Mouse (Mus musculus) left cerebral cortex, postnatal 4 days (tissue): ENCODE data around the gene Gtpbp4. TPM values are rescaled to one million over a fixed set of nuclear protein-coding genes. Genes with fewer than 3 reads are reported as not detected.

ENCODE experiments used
- microRNA-seq: library from miRNA; unstranded; fragments of <30 nt; microRNA quantifications from one replicate; pipeline ENCODE4 v1.2.0, GENCODE M21; 2022
- total RNA-seq, 2 experiments: library from RNA; stranded (reverse); gene quantifications; 2 replicates each; pipeline ENCODE4 v1.2.3; 2021

Gtpbp4 gene
- total RNA-seq, 2 experiments from 2014 or later, result 49.7 to 51.9 TPM

Small RNA genes lying within 50 kb of the gene (microRNA-seq; reads per million reads assigned to microRNA genes)
- not detected for gene Gm22750

Other genes with a start within 250 kb of the Gtpbp4 start
- 10 to 100 TPM; 67.8 to 69.3 TPM for gene Wdr37, start 124.2 kb downstream of the Gtpbp4 start, total RNA-seq
- gene Idi1, start 110.6 kb downstream of the Gtpbp4 start, total RNA-seq, result 10 to 100 TPM; 74.3 to 90.3 TPM
- not detected for gene Gm9745, start 47.9 kb downstream of the Gtpbp4 start, total RNA-seq
- not detected for gene Idi2, start 43.2 kb downstream of the Gtpbp4 start, total RNA-seq
- gene Larp4b, start 97.8 kb upstream of the Gtpbp4 start, total RNA-seq, result 100 to 1,000 TPM in 1 of 2 experiments, 10 to 100 TPM in 1; 96.7 to 105 TPM